Mouse (Mus musculus) liver, embryonic 14.5 days (tissue): ENCODE data around the gene Ptprj. TPM values are rescaled to one million over a fixed set of nuclear protein-coding genes. Genes with fewer than 3 reads are reported as not detected.
"Not testable (repeated sequence)": the region's sequence is repeated elsewhere in the genome, so short reads cannot be mapped to it uniquely, and the experiment has no call there.

ENCODE experiments used
- ATAC-seq: fragments of 200-750 bp; cut with Nextera tagmentation; 2 replicates; pipeline ENCODE4 v1.8.0; 2017; ENCODE audit warnings: moderate number of reproducible peaks, mild to moderate bottlenecking, moderate library complexity; ENCODE audit not compliant: insufficient read depth
- DNase-seq, 3 experiments: peaks; one replicate each; pipeline ENCODE4 v3.0.0-alpha.2; 2012 to 2013; ENCODE audit warnings: low read depth in 3 of 3, low spot score in 3 of 3
- H3K27ac ChIP-seq: fragments of 300-500 bp; sonication (generic); 2 replicates; pipeline ENCODE4 v1.5.1; 2014; ENCODE audit warnings: moderate library complexity, mild to moderate bottlenecking, control low read depth, inconsistent platforms
- H3K27me3 ChIP-seq: fragments of 300-500 bp; sonication (generic); 2 replicates; pipeline ENCODE4 v1.6.1; 2014; ENCODE audit warnings: mild to moderate bottlenecking, low read length, moderate library complexity; ENCODE audit not compliant: control insufficient read depth, insufficient read depth
- H3K36me3 ChIP-seq: fragments of 300-500 bp; sonication (generic); replicated peaks from 2 replicates; pipeline ENCODE4 v1.6.1; 2014; ENCODE audit warnings: low read depth; ENCODE audit not compliant: control insufficient read depth, insufficient read depth
- H3K4me1 ChIP-seq, 2 experiments: fragments of 200-500 bp in 1 of 2; fragments of 300-500 bp in 1 of 2; sonication (generic) in 1 of 2; replicated peaks; 2 replicates each; pipeline ENCODE4 v1.6.1; 2012 to 2014; ENCODE audit warnings: antibody characterized with exemption in 1 of 2, inconsistent platforms in 1 of 2, low read length in 1 of 2; ENCODE audit not compliant: control insufficient read depth in 2 of 2, insufficient read depth in 2 of 2
- H3K4me2 ChIP-seq: fragments of 300-500 bp; sonication (generic); 2 replicates; pipeline ENCODE4 v1.6.1; 2014; ENCODE audit warnings: low read depth, mild to moderate bottlenecking, control low read depth, moderate library complexity
- H3K4me3 ChIP-seq, 2 experiments: fragments of 200-500 bp in 1 of 2; fragments of 300-500 bp in 1 of 2; sonication (generic) in 1 of 2; 2 replicates each; pipeline ENCODE4 v1.5.1; 2012 to 2014; ENCODE audit warnings: low read depth in 2 of 2, low read length in 2 of 2, mild to moderate bottlenecking in 2 of 2, control low read depth in 1 of 2, inconsistent platforms in 1 of 2, moderate library complexity in 1 of 2; ENCODE audit not compliant: insufficient read depth in 1 of 2
- H3K9ac ChIP-seq: fragments of 300-500 bp; sonication (generic); replicated peaks from 2 replicates; pipeline ENCODE4 v1.6.1; 2014; ENCODE audit warnings: mild to moderate bottlenecking, control low read depth, moderate library complexity
- H3K9me3 ChIP-seq: fragments of 300-500 bp; sonication (generic); 2 replicates; pipeline ENCODE4 v1.6.1; 2016; ENCODE audit warnings: low read length, mixed read lengths; ENCODE audit not compliant: control insufficient read depth
- WGBS: fragments of 180-500 bp; shearing (Covaris S2); extraction: QIAGEN DNeasy Blood & Tissue Kit; methylation state at CpG from one replicate; pipeline ENCODE4 v1.1.7; 2014; ENCODE audit not compliant: insufficient replicate concordance; 5-methylcytosine and 5-hydroxymethylcytosine counted together
- polyA plus RNA-seq, 2 experiments: library from polyadenylated mRNA; depleted of rRNA in 1 of 2; stranded (reverse) in 1 of 2; unstranded in 1 of 2; fragments of >200 nt; fragmentation: Nextera tagmentation in 1 of 2; extraction: Ambion mirVana in 1 of 2; gene quantifications; 2 replicates each; pipeline versions ENCODE4 v1.2.1 to v1.2.3; 2012 to 2014

The Ptprj gene
- polyA plus RNA-seq, 2 experiments: 2.6 to 2.7 TPM

DNA sequence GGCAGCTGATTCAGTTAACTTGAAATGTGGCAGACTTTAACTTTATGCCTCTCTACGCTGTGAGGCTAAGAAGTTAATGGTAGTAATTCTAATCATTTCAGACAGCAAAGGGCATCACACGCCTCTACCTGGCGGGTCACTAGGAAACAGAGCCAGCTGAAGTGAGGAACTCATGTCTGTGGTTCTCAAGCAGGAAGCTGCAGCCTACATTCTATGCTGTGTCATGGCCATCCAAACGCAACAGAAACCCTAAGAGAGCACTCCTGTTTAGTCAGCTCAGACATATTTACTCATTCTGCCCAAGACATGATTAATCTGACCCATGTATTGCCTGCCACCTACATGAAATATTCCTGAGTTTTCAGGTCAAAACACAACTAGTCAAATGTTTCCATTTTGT is 155.5 kb downstream of the Ptprj start:
- not testable (repeated sequence) for H3K4me1 ChIP-seq, H3K9me3 ChIP-seq, DNase-seq, ATAC-seq, H3K4me3 ChIP-seq, H3K4me2 ChIP-seq, H3K27ac ChIP-seq, H3K36me3 ChIP-seq, H3K9ac ChIP-seq, H3K27me3 ChIP-seq
- WGBS: no CpG with 5 or more reads among the region's 4 CpGs

DNA sequence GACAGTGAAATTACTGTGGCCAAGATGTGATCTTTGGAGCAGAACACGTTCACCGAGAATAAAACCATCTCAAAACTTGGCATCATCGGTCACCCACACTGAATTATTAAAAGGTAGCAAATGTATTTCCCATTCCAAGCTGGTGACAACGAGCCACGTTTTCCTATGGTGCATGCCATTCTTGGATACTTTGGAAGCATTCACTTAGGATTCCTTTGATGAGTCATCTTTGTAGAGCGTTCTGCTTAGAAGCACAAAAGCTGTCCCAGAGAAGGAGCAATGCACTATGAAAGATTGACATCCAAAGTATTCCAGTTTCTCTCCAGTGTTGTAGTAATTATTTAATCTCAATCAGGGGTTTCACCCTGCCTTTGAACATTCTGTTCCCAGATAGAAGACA is 158.2 kb downstream of the Ptprj start:
- H3K4me3 ChIP-seq, H3K27me3 ChIP-seq, H3K4me2 ChIP-seq, H3K27ac ChIP-seq, ATAC-seq, H3K4me1 ChIP-seq, H3K9me3 ChIP-seq, DNase-seq, H3K36me3 ChIP-seq, H3K9ac ChIP-seq: not testable (repeated sequence)
- WGBS: 60% methylated on average over 6 of the region's 6 CpGs

DNA sequence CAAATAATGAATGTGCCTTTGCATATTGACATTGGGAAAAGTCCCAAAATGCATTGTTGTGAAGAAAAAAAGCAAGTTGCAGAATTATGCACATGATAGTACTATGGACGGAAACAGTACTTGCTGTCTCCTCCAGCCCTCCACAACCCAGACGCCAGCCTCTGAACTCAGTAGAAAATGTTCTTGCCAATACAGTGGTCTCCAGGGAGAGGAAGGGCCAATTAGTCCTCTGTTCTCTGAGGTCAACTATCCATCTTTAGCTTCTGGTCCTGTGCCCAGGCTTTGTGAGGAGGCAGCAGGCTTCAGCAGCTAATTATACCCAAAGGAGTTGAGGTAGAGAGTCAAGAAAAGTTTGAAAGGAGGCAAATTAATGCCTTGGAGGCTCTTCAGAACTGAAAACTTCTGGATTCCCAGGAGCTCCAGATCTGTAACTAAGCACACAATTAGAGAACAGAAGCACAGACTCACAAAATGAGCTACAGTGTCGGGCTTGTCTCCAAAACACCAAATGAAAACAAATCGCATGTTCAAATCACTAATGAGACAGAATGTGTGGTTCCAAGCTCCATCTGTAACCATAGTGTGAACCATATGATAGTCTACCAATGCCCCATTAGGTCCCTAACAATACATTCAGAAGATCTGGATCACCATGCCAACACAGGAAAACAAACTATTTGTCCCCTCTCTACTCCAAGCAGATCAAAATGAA is 166.2 kb downstream of the Ptprj start:
- H3K27me3 ChIP-seq, H3K36me3 ChIP-seq, ATAC-seq, H3K9me3 ChIP-seq, H3K27ac ChIP-seq, H3K4me3 ChIP-seq, H3K9ac ChIP-seq, DNase-seq, H3K4me2 ChIP-seq, H3K4me1 ChIP-seq: not testable (repeated sequence)
- 73% methylated on average over 4 of the region's 4 CpGs for WGBS

DNA sequence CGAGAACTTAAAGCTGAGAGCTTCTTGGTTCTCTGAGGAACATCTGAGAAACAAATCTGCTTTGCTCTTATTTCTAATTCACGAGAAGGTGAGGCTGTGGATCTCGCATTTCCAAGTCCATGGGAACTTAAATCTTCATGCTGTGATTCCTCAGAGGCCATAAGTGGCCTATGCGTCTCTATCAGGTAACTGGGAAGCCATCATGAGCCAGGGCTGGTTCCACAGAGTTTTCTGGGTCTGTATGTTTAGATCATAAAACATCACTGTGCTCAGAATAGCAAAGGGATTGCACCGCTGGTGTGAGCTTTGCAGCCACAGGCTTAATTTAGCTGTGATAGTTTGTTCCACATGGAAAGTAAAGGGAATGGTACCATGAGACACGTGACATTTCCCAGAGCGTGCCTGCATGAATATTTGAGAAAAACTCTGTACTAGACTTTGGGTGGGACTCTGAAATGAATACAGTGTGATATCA is 181.8 kb downstream of the Ptprj start, which contains the start of gene Olfr1274-ps:
Gene Olfr1274-ps, plus strand, starts transcription at position 51 of the 475 bp plus-strand sequence.
- ATAC-seq, H3K4me1 ChIP-seq, H3K27me3 ChIP-seq, DNase-seq, H3K27ac ChIP-seq, H3K4me3 ChIP-seq, H3K9ac ChIP-seq, H3K36me3 ChIP-seq, H3K4me2 ChIP-seq, H3K9me3 ChIP-seq: not testable (repeated sequence)
- 66% methylated on average over 5 of the region's 7 CpGs for WGBS

Other genes starting within 250 kb of the Ptprj start
- not detected in 2 replicates for gene Olfr1274-ps, start 182.0 kb downstream of the Ptprj start, polyA plus RNA-seq (2012; rRNA removed)
- gene Olfr1274-ps, start 182.0 kb downstream of the Ptprj start, polyA plus RNA-seq (2014; fragmentation: Nextera tagmentation; extraction: Ambion mirVana): not detected in 2 replicates
- 18.0 and 19.9 TPM in 2 replicates for gene Nup160, start 96.6 kb upstream of the Ptprj start, polyA plus RNA-seq (2012; rRNA removed)
- 32.4 and 37.7 TPM in 2 replicates for gene Nup160, start 96.6 kb upstream of the Ptprj start, polyA plus RNA-seq (2014; fragmentation: Nextera tagmentation; extraction: Ambion mirVana)
- gene Fnbp4, start 164.7 kb upstream of the Ptprj start, polyA plus RNA-seq (2012; rRNA removed): 22.4 and 25.8 TPM in 2 replicates
- 20.9 and 21.3 TPM in 2 replicates for gene Fnbp4, start 164.7 kb upstream of the Ptprj start, polyA plus RNA-seq (2014; fragmentation: Nextera tagmentation; extraction: Ambion mirVana)
- gene Agbl2, start 202.1 kb upstream of the Ptprj start, polyA plus RNA-seq (2012; rRNA removed): 0.03 and 0.06 TPM in 2 replicates
- not detected in 2 replicates for gene Agbl2, start 202.1 kb upstream of the Ptprj start, polyA plus RNA-seq (2014; fragmentation: Nextera tagmentation; extraction: Ambion mirVana)